Mouse (Mus musculus) lung, postnatal 0 days (tissue): ENCODE measurements around the gene Kcnh4. TPM values are rescaled to one million over a fixed set of nuclear protein-coding genes. Genes with fewer than 3 reads are reported as not detected.

ENCODE experiments used
- ATAC-seq: fragments of 200-750 bp; cut with Nextera tagmentation; 2 replicates; pipeline ENCODE4 v1.8.0; 2017; ENCODE audit warnings: moderate library complexity
- DNase-seq: peaks from one replicate; pipeline ENCODE4 v3.0.0-alpha.2; 2016; ENCODE audit warnings: low spot score
- H3K27ac ChIP-seq: fragments of 300-500 bp; sonication (generic); 2 replicates; pipeline ENCODE4 v1.5.1; 2014; ENCODE audit warnings: antibody characterized with exemption, mild to moderate bottlenecking, low read length, mixed read lengths
- H3K27me3 ChIP-seq: fragments of 300-500 bp; sonication (generic); replicated peaks from 2 replicates; pipeline ENCODE4 v1.6.1; 2014; ENCODE audit warnings: low read length, mixed read lengths; ENCODE audit not compliant: insufficient read depth
- H3K36me3 ChIP-seq: fragments of 300-500 bp; sonication (generic); 2 replicates; pipeline ENCODE4 v1.6.1; 2014; ENCODE audit warnings: low read length, mixed read lengths; ENCODE audit not compliant: insufficient read depth
- H3K4me1 ChIP-seq: fragments of 300-500 bp; sonication (generic); 2 replicates; pipeline ENCODE4 v1.6.1; 2014; ENCODE audit warnings: antibody characterized with exemption, low read depth, low read length, mixed read lengths; ENCODE audit not compliant: insufficient read depth
- H3K4me2 ChIP-seq: fragments of 300-500 bp; sonication (generic); replicated peaks from 2 replicates; pipeline ENCODE4 v1.6.1; 2014; ENCODE audit warnings: low read depth, mild to moderate bottlenecking, low read length, moderate library complexity, mixed read lengths
- H3K4me3 ChIP-seq: fragments of 300-500 bp; sonication (generic); 2 replicates; pipeline ENCODE4 v1.5.1; 2014; ENCODE audit warnings: low read depth, low read length
- H3K9ac ChIP-seq: fragments of 300-500 bp; sonication (generic); replicated peaks from 2 replicates; pipeline ENCODE4 v1.6.1; 2014; ENCODE audit warnings: low read depth, mild to moderate bottlenecking
- H3K9me3 ChIP-seq: fragments of 300-500 bp; sonication (generic); 2 replicates; pipeline ENCODE4 v1.6.1; 2016; ENCODE audit warnings: low read length, mixed read lengths
- CTCF ChIP-seq: IDR thresholded peaks from 2 replicates; pipeline ENCODE4 v1.5.1; 2016; ENCODE audit warnings: antibody characterized with exemption, mild to moderate bottlenecking
- EP300 ChIP-seq: IDR thresholded peaks from 2 replicates; pipeline ENCODE4 v1.6.1; 2016; ENCODE audit warnings: antibody characterized with exemption, mild to moderate bottlenecking, control low read depth
- WGBS: fragments of 180-500 bp; shearing (Covaris S2); extraction: QIAGEN DNeasy Blood & Tissue Kit; methylation state at CpG from one replicate; pipeline ENCODE4 v1.1.7; 2014; 5-methylcytosine and 5-hydroxymethylcytosine counted together
- polyA plus RNA-seq: library from polyadenylated mRNA; unstranded; fragments of >200 nt; fragmentation: Nextera tagmentation; extraction: Ambion mirVana; gene quantifications from 2 replicates; pipeline ENCODE4 v1.2.1, GENCODE M21; 2015

The Kcnh4 gene
- polyA plus RNA-seq, 1 experiment from 2014 or later = not detected

DNA sequence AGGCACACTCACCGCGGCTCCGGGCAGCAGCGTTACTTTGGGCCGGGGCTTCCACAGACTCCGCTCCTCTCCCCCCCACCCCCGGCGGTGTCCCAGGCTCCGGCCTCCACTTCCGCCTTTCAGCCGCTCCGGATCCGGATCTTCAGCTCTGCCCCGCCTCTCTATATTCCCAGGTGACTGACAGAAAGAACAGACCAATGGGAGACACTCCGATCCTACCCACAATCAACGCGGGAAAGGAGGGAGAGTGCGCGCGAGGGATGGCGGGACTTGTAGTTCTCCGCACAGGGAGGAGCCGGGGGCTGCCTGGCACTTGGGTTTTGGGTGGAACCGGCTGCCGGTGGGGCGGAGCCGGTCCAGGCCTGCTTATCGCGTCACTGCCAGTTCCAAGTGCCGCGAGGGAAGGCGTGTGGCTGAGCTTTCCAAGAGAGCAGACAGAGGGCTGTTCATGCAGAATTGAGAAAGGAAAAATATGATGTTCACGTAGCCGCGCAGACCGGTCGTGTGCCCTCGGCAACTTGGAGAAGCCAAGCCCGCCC is 21.6 kb downstream of the Kcnh4 start, which contains the start of gene Rab5c:
Gene Rab5c, minus strand, starts transcription at position 150 of the 539 bp plus-strand sequence.
- H3K27ac ChIP-seq = peak within 1 kb of the TSS; percentile 85
- DNase-seq (peak; percentile 100), ATAC-seq (peak; percentile 99)
- no peaks in the 10 kb centered on the region for H3K9me3 ChIP-seq
- under 1% methylated on average over 39 of the region's 39 CpGs for WGBS
- peak within 1 kb of the TSS; percentile 97 for H3K4me3 ChIP-seq
- H3K4me2 ChIP-seq = peak within 1 kb of the TSS; percentile 73
- peaks cover 16% of the 10 kb centered on the region for H3K4me1 ChIP-seq
- H3K27me3 ChIP-seq = no peaks in the 10 kb centered on the region
- H3K36me3 ChIP-seq = no peaks in the 10 kb centered on the region
- peak within 1 kb of the TSS; percentile 99 for H3K9ac ChIP-seq
- TF ChIP-seq EP300 (no peak), CTCF (no peak)

DNA sequence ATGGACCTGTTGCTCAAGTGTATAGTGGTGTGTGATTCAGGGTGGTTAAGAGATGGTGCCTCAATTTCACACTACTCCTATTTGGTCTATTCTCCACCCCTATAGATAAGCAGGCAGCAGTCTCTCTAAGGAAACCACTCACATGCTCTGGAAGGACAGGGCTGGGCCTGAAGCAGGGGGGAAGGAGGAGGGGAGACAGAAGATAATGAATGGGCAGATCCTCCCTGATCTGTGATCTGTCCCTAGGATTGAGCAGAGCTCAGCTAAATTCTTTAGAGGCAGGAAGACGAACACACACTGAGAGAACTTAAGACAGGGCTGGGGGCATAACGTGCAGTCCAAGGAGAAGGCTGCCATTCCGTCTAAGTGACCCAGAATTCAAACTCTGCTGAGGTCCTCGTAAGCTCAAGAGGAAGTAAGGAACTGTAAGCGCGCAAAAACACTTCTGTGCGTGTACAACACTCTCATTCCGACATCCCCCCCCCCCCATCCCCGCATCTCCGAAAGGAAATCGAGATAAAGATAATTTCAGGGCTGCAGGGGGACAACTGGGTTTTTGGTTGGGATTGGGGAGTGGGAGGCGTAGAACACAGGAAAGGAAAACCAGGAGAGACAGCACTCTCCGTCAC is 22.5 kb downstream of the Kcnh4 start:
- H3K27me3 ChIP-seq = no peaks in the 10 kb centered on the region
- no peaks in the 10 kb centered on the region for H3K36me3 ChIP-seq
- peak; percentile 28 for DNase-seq
- peak overlapping the region; percentile 85 for H3K27ac ChIP-seq
- H3K4me3 ChIP-seq = peak overlapping the region; percentile 97
- under 1% methylated on average over 13 of the region's 13 CpGs for WGBS
- H3K4me2 ChIP-seq = peak overlapping the region; percentile 73
- TF ChIP-seq CTCF = no peak
- TF ChIP-seq EP300 = no peak
- no peak for ATAC-seq
- peaks cover 16% of the 10 kb centered on the region for H3K4me1 ChIP-seq
- no peaks in the 10 kb centered on the region for H3K9me3 ChIP-seq
- H3K9ac ChIP-seq = peak overlapping the region; percentile 99

DNA sequence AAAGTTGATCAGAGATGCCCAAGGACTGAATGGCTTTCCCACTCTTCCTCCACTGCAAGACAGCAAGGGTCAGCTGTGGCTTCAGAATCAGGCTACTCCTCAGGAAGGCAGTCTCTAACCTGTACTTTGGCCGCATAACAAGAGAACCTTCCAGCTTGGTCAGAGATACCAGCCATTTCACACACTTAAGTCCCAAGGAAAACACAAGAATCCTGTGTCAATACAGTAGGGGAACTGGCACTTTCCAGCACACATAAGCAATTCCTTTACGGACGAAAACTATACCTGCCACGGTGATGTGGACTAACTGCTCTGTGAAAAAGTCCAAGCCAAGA is 23.0 kb downstream of the Kcnh4 start:
- no peaks in the 10 kb centered on the region for H3K36me3 ChIP-seq
- ATAC-seq (no peak), DNase-seq (no peak)
- H3K27me3 ChIP-seq = no peaks in the 10 kb centered on the region
- 0 out of 2 replicates have a peak overlapping the region, but pooled peaks have one; percentile 85 for H3K27ac ChIP-seq
- peak overlapping the region; percentile 73 for H3K4me2 ChIP-seq
- peak overlapping the region; percentile 97; the same call in 1 of the 2 replicates for H3K4me3 ChIP-seq
- H3K9me3 ChIP-seq = no peaks in the 10 kb centered on the region
- H3K4me1 ChIP-seq = peaks cover 16% of the 10 kb centered on the region
- 47% methylated on average over 4 of the region's 4 CpGs for WGBS
- TF ChIP-seq CTCF (no peak), EP300 (no peak)
- H3K9ac ChIP-seq = peak overlapping the region; percentile 99; the same call in 1 of the 2 replicates

- peaks cover 16% of the 10 kb centered on the region for H3K4me1 ChIP-seq
- H3K4me3 ChIP-seq = no peak overlapping the region; the same call in 1 of the 2 replicates
- peak overlapping the region; percentile 20; the same call in 1 of the 2 replicates for H3K27ac ChIP-seq
- 62% methylated on average over 14 of the region's 14 CpGs for WGBS
- no peak for TF ChIP-seq CTCF
- TF ChIP-seq EP300 = no peak
- no peaks in the 10 kb centered on the region for H3K36me3 ChIP-seq
- no peaks in the 10 kb centered on the region for H3K9me3 ChIP-seq
- H3K27me3 ChIP-seq = no peaks in the 10 kb centered on the region
- no peak overlapping the region; the same call in 1 of the 2 replicates for H3K9ac ChIP-seq
- ATAC-seq (no peak), DNase-seq (no peak)
- peak overlapping the region; percentile 73 for H3K4me2 ChIP-seq
These were observed 23.6 kb downstream of the Kcnh4 start for GRCm38 (mm10) chr11:100735954-100736745.

GRCm38 (mm10) chr11:100735134-100735865 is 24.4 kb downstream of the Kcnh4 start:
- DNase-seq (no peak), ATAC-seq (no peak)
- H3K9me3 ChIP-seq = no peaks in the 10 kb centered on the region
- no peak overlapping the region for H3K4me3 ChIP-seq
- no peaks in the 10 kb centered on the region for H3K27me3 ChIP-seq
- no peaks in the 10 kb centered on the region for H3K36me3 ChIP-seq
- no peak overlapping the region; the same call in 1 of the 2 replicates for H3K9ac ChIP-seq
- peaks cover 16% of the 10 kb centered on the region for H3K4me1 ChIP-seq
- H3K27ac ChIP-seq = peak overlapping the region; percentile 20; the same call in 1 of the 2 replicates
- H3K4me2 ChIP-seq = peak overlapping the region; percentile 73
- TF ChIP-seq CTCF (no peak), EP300 (no peak)
- 85% methylated on average over 9 of the region's 9 CpGs for WGBS
